Mouse (Mus musculus): ENCODE results near the gene Vps36.
A peak's percentile ranks its signal among the peaks of the same experiment; 100 is the strongest.

GRCm38 (mm10) chr8:22185431-22186397, 6.9 kb upstream of the Vps36 start, which contains the start of gene Ckap2:
- no peak for TF ChIP-seq CTCF (IDR thresholded peaks at IDR 0.05 in 2 of 3, conservative IDR thresholded peaks at IDR 0.05 in 1 of 3; ENCODE audit: control insufficient read depth in 1 of 3, insufficient read depth in 1 of 3, low read depth in 2 of 3, low read length in 3 of 3, poor library complexity in 1 of 3, severe bottlenecking in 1 of 3)
- peak; percentile 30; the same call in 1 of the 2 replicates for TF ChIP-seq TBP (IDR thresholded peaks at IDR 0.05; ENCODE audit: low read depth, low read length)
- TF ChIP-seq RAD21 (IDR thresholded peaks at IDR 0.05; ENCODE audit: low read depth, low read length): no peak
- TF ChIP-seq ZMIZ1 (IDR thresholded peaks at IDR 0.05; ENCODE audit: low read depth, low read length): peak; percentile 72; the same call in 1 of the 2 replicates

Data from MEL (cell line).